Mouse (Mus musculus) spleen, adult 2 months (tissue): ENCODE measurements around the gene Uckl1. TPM values are rescaled to one million over a fixed set of nuclear protein-coding genes. Genes with fewer than 3 reads are reported as not detected.

ENCODE experiments used
- DNase-seq, 2 experiments: peaks; one replicate each; pipeline versions ENCODE4 v3.0.0 to v3.0.0-alpha.2; 2012 to 2021; ENCODE audit warnings: low spot score in 2 of 2, low read depth in 1 of 2
- H3K27ac ChIP-seq: fragments of 200-500 bp; 2 replicates; pipeline ENCODE4 v1.5.1; 2012; ENCODE audit warnings: low read length, inconsistent platforms; ENCODE audit not compliant: insufficient read depth
- H3K27me3 ChIP-seq: fragments of 200-500 bp; 2 replicates; pipeline ENCODE4 v1.6.1; 2012; ENCODE audit warnings: mild to moderate bottlenecking, moderate library complexity, low read length, inconsistent platforms; ENCODE audit not compliant: control insufficient read depth, insufficient read depth
- H3K36me3 ChIP-seq: fragments of 200-500 bp; 2 replicates; pipeline ENCODE4 v1.6.1; 2012; ENCODE audit warnings: mild to moderate bottlenecking, low read length, inconsistent platforms; ENCODE audit not compliant: control insufficient read depth, insufficient read depth
- H3K4me1 ChIP-seq: fragments of 200-500 bp; 2 replicates; pipeline ENCODE4 v1.6.1; 2011; ENCODE audit warnings: inconsistent platforms; ENCODE audit not compliant: control insufficient read depth, insufficient read depth, insufficient read length
- H3K4me3 ChIP-seq: fragments of 200-500 bp; 2 replicates; pipeline ENCODE4 v1.5.1; 2011; ENCODE audit warnings: mild to moderate bottlenecking, inconsistent platforms; ENCODE audit not compliant: insufficient read depth, insufficient read length; ENCODE audit errors: extremely low read depth
- CTCF ChIP-seq: fragments of 200-500 bp; IDR thresholded peaks from 2 replicates; pipeline ENCODE4 v1.5.1; 2011; ENCODE audit warnings: mild to moderate bottlenecking, inconsistent platforms; ENCODE audit not compliant: insufficient read depth, insufficient read length, insufficient replicate concordance; ENCODE audit errors: extremely low read depth
- POLR2A ChIP-seq: fragments of 200-500 bp; IDR thresholded peaks from 2 replicates; pipeline ENCODE4 v1.6.1; 2011; ENCODE audit warnings: low read depth, low read length, inconsistent platforms
- WGBS: fragments of 180-500 bp; shearing (Covaris S2); methylation state at CpG from one replicate; pipeline ENCODE4 v1.1.7; 2018; 5-methylcytosine and 5-hydroxymethylcytosine counted together
- polyA plus RNA-seq: library from polyadenylated mRNA; depleted of rRNA; stranded (reverse); fragments of >200 nt; gene quantifications from 2 replicates; pipeline ENCODE4 v1.2.3, GENCODE M21; 2012

Uckl1 gene
- polyA plus RNA-seq, 1 experiment = 170 TPM

DNA sequence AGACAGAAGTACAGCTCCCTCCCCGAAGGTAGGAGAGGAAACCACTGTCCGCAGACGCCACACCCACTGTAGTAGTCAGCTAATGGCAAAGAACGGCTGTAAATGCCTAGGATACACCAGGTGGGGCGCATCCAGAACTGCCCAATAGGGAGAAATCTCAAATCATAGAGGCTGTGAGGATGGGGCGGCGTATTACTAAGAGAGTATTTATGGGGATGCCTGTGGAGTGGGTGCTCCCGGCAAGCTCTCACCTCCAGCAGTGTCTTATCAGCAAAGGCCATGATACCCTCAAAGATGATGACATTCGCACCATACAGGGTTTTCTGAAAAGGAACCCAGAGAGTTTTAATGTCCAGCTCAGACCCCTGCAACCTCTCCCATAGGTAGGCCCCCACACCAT lies 10.7 kb downstream of the Uckl1 start:
- Histone ChIP-seq H3K27ac (no peak overlapping the region), H3K27me3 (no peaks in the 10 kb centered on the region), H3K4me1 (no peaks in the 10 kb centered on the region; the same call in 1 of the 2 replicates), H3K4me3 (no peak overlapping the region), H3K36me3 (peaks cover 18% of the 10 kb centered on the region)
- DNase-seq = no peak
- 83% methylated on average over 9 of the region's 9 CpGs for WGBS
- TF ChIP-seq CTCF (no peak), POLR2A (no peak)

DNA sequence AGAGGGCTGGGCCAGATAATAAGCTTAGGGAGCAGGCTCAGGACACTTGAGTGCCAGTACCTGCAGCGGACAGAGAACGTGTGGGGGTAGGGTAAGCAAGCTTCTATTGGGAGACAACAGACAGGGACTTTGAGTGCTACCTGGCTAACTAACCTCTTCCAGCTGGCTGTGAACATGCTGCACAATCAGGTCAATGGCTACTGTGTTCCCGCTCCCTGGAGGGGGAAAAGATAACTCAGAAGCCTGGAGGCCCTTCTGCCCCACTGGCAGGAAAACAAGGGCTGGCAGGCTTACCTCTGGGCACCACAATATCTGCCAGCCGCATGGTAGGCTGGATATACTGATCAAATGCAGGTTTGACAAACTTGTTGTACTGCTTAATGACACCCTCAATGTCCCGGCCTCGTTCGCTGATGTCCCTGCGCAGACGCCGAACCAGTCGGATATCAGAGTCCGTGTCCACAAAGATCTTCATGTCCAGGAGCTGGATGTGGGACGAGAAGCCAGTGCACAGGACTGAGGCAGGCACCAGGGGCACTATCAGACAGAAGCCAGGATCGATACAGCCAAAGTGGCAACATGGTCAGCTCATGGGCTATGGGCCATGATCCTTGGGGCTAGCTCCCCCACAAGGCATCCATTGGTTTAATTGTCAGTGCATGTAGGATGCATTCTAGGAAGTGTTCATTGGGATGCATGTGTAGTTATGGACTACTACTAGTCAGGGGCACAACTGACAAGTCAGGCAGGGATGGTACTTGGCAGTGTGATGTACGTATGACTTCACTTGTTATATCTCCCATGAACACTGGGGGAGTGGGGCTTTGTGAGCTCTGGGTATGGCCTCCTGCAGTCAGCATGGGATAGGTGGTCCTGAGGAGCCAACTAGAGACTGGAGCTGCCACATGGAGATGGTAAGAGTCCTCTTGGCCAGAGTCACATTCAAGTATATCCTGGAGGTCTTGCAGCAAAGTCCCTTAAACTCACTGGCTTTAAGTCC lies 11.5 kb downstream of the Uckl1 start:
- Histone ChIP-seq H3K36me3 (peaks cover 18% of the 10 kb centered on the region), H3K4me1 (no peaks in the 10 kb centered on the region), H3K27me3 (no peaks in the 10 kb centered on the region), H3K4me3 (no peak overlapping the region), H3K27ac (no peak overlapping the region)
- WGBS = 94% methylated on average over 15 of the region's 15 CpGs
- TF ChIP-seq CTCF (no peak), POLR2A (no peak)
- DNase-seq = no peak

DNA sequence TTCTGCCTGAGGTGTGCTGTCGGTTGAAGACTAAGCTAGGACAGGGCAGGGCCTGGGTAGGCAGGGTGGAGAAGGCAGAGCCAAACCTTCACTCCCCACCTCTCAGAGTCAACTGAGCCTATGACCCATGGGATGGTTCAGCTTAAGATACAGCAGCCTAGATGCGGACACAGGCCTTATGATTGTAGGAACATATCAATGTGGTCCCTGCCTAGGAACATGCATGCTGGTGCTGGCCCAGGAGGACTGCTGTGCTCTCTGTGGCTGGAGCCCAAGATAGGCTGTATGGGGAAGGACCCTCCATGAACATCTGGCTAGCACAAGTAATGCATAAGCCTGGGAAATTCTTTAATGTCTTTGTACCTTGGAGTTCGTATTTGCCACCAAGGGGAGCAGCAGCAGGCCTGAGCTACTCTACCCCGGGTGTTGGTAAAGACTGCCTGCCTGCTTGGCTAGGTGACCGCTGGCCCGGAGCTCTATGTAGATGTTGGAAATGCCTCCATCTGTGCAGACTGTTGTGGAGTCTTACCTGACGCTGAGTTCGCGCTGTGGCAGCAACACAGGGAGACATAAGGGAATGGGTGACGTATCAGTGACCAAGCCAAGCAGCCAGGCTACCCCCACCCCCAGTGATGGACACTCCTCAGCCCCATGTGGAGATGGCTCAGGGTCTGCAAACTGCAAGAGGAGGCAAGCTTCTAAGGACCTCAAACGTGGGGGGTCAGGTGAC lies 12.6 kb downstream of the Uckl1 start:
- TF ChIP-seq CTCF = no peak
- TF ChIP-seq POLR2A = no peak
- no peak for DNase-seq
- WGBS = 95% methylated on average over 11 of the region's 11 CpGs
- no peak overlapping the region for H3K4me3 ChIP-seq
- no peaks in the 10 kb centered on the region for H3K4me1 ChIP-seq
- peaks cover 18% of the 10 kb centered on the region for H3K36me3 ChIP-seq
- no peaks in the 10 kb centered on the region for H3K27me3 ChIP-seq
- no peak overlapping the region for H3K27ac ChIP-seq

DNA sequence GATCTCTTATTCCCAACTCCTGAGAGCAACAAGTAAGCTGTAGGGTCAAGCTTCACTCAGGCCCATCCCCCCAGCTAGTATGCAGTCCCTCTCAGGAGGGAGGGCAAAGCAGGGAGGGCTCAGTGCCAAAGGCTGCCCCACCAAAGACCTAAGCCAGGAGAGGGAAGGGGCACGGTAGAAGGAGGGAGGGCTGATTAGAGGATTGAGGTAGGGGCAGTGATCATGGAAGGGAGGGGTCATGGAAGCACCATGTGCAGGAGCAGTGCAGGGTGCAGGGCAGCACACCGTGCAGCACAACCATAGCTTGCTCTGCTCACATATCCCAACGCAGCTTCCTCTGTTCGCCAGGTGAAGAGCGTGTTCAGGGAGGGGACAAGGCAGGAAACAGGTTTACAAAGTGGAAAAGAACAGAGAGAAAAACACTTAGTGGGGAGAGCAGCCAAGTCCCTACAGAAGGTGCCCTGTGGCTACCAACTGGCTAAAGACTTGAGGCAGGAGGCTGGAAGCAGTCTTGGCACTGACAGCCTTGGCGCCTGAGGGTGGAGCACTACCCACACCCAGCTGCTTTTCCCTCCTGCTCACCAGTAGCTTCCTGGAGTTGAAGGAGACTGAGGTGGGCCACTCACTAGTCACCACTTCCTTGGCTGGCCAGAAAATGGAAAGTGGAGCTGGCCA lies 13.6 kb downstream of the Uckl1 start:
- Histone ChIP-seq H3K27me3 (no peaks in the 10 kb centered on the region), H3K4me3 (no peak overlapping the region), H3K27ac (no peak overlapping the region), H3K4me1 (no peaks in the 10 kb centered on the region), H3K36me3 (peaks cover 18% of the 10 kb centered on the region)
- TF ChIP-seq CTCF (no peak), POLR2A (no peak)
- 76% methylated on average over 6 of the region's 6 CpGs for WGBS
- no peak for DNase-seq

DNA sequence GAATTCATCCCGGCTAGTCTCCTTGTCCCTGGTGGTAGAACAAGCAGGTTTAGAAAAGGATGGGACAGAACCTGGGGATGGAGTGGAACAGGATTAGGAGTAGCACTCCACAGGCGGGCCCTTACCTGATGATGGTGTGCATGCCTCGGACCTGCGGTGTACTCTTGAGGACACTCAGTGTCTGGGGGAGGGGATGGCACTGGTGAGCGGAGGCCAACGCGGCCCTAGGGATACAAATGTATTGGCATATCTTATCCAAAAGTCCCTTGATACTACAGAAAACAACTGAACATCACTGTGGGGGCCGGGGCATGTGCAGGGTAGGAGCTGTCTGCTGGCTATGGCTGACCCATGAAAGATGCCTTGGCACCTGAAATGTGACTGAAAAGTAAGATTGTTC lies 14.3 kb downstream of the Uckl1 start:
- Histone ChIP-seq H3K27me3 (no peaks in the 10 kb centered on the region), H3K4me3 (no peak overlapping the region), H3K36me3 (peaks cover 18% of the 10 kb centered on the region), H3K4me1 (no peaks in the 10 kb centered on the region), H3K27ac (no peak overlapping the region)
- TF ChIP-seq POLR2A (no peak), CTCF (no peak)
- DNase-seq = no peak
- 92% methylated on average over 8 of the region's 8 CpGs for WGBS

DNA sequence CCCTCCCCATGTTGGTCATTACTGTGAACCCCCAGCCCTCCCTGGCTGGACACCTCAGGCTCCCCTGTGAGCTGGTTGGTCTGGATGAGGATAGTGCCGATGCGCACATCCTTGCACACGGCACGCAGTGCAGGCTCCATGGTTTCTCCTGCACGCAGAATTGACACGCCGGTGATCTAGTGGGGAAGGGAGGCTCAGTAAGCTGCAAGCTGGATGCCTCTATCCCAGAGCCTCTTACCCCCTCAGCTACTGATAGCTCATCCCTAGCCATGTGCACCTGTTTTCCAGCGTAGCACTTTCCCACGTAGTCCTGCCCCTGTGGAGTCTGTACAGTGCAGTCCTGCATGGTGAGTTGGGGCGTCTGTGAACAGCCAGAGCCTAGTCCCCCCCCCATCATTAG lies 14.8 kb downstream of the Uckl1 start:
- Histone ChIP-seq H3K27me3 (no peaks in the 10 kb centered on the region), H3K27ac (no peak overlapping the region), H3K36me3 (peaks cover 18% of the 10 kb centered on the region), H3K4me3 (no peak overlapping the region), H3K4me1 (no peaks in the 10 kb centered on the region)
- 95% methylated on average over 10 of the region's 10 CpGs for WGBS
- DNase-seq = no peak
- TF ChIP-seq CTCF = no peak
